Mouse (Mus musculus) hindbrain, embryonic 11.5 days (tissue): ENCODE measurements around the gene Mast4. TPM values are rescaled to one million over a fixed set of nuclear protein-coding genes. Genes with fewer than 3 reads are reported as not detected.

Experiments used
- ATAC-seq: fragments of 200-750 bp; cut with Nextera tagmentation; 2 replicates; pipeline ENCODE4 v1.8.0; 2017; ENCODE audit warnings: mild to moderate bottlenecking, moderate TSS enrichment, moderate library complexity; ENCODE audit not compliant: low FRiP score
- DNase-seq: peaks from one replicate; pipeline ENCODE4 v3.0.0-alpha.2; 2015; ENCODE audit warnings: low spot score
- H3K27ac ChIP-seq: fragments of 300-500 bp; sonication (generic); 2 replicates; pipeline ENCODE4 v1.5.1; 2014; ENCODE audit warnings: mild to moderate bottlenecking, low read depth, low read length
- H3K27me3 ChIP-seq: fragments of 300-500 bp; sonication (generic); 2 replicates; pipeline ENCODE4 v1.6.1; 2014; ENCODE audit warnings: mild to moderate bottlenecking, low read length, moderate library complexity, mixed read lengths; ENCODE audit not compliant: control insufficient read depth, insufficient read depth
- H3K36me3 ChIP-seq: fragments of 300-500 bp; sonication (generic); 2 replicates; pipeline ENCODE4 v1.6.1; 2014; ENCODE audit warnings: mild to moderate bottlenecking, low read length, moderate library complexity, mixed read lengths; ENCODE audit not compliant: control insufficient read depth, insufficient read depth
- H3K4me1 ChIP-seq: fragments of 300-500 bp; sonication (generic); replicated peaks from 2 replicates; pipeline ENCODE4 v1.6.1; 2014; ENCODE audit warnings: low read length, mixed read lengths; ENCODE audit not compliant: control insufficient read depth, insufficient read depth
- H3K4me2 ChIP-seq: fragments of 300-500 bp; sonication (generic); replicated peaks from 2 replicates; pipeline ENCODE4 v1.6.1; 2014; ENCODE audit warnings: mild to moderate bottlenecking, low read depth, low read length
- H3K4me3 ChIP-seq: fragments of 300-500 bp; sonication (generic); 2 replicates; pipeline ENCODE4 v1.5.1; 2014; ENCODE audit warnings: low read depth, low read length
- H3K9ac ChIP-seq: fragments of 300-500 bp; sonication (generic); 2 replicates; pipeline ENCODE4 v1.6.1; 2014; ENCODE audit warnings: low read depth, low read length
- H3K9me3 ChIP-seq: fragments of 300-500 bp; sonication (generic); 2 replicates; pipeline ENCODE4 v1.6.1; 2016; ENCODE audit warnings: low read length; ENCODE audit not compliant: control insufficient read depth
- WGBS: fragments of 180-500 bp; shearing (Covaris S2); extraction: QIAGEN DNeasy Blood & Tissue Kit; methylation state at CpG from one replicate; pipeline ENCODE4 v1.1.7; 2014; 5-methylcytosine and 5-hydroxymethylcytosine counted together
- polyA plus RNA-seq: library from polyadenylated mRNA; unstranded; fragments of >200 nt; fragmentation: Nextera tagmentation; extraction: Ambion mirVana; gene quantifications from 2 replicates; pipeline ENCODE4 v1.2.1, GENCODE M21; 2014

Gene Mast4
- polyA plus RNA-seq, 1 experiment from 2014 or later = 26.9 TPM

DNA sequence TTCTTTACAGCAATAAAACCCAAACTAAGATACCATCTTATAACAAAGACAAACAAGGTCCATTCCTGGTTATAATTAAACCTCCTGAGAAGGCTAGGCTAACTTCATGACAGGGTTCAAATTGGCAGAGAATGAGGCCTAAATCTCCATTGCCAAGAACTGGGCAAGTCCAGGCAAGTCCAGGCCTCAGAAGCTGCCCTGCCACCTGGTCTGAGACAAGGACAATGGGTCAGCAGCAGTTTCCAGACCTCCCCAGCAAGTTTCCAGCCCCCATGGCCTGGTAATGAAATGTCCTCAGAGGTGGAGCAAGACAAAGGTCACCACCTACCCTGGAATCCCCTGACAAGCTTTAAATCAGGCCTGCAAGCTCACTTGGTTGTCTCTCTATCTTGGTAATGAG lies 419.5 kb downstream of the Mast4 start:
- Histone ChIP-seq H3K36me3 (no peaks in the 10 kb centered on the region), H3K4me2 (no peak overlapping the region), H3K27me3 (no peaks in the 10 kb centered on the region), H3K27ac (no peak overlapping the region), H3K9me3 (no peaks in the 10 kb centered on the region), H3K4me1 (no peaks in the 10 kb centered on the region), H3K9ac (no peak overlapping the region), H3K4me3 (no peak overlapping the region)
- ATAC-seq = no peak
- DNase-seq = no peak

- no peak overlapping the region for H3K27ac ChIP-seq
- no peak overlapping the region for H3K4me2 ChIP-seq
- no peaks in the 10 kb centered on the region for H3K9me3 ChIP-seq
- no peak for ATAC-seq
- no peak for DNase-seq
- no peaks in the 10 kb centered on the region for H3K36me3 ChIP-seq
- H3K4me3 ChIP-seq = no peak overlapping the region
- 92% methylated on average over 2 of the region's 2 CpGs for WGBS
- no peak overlapping the region for H3K9ac ChIP-seq
- no peaks in the 10 kb centered on the region for H3K4me1 ChIP-seq
- H3K27me3 ChIP-seq = no peaks in the 10 kb centered on the region
Observed at GRCm38 (mm10) chr13:102913919-102914318, 420.4 kb downstream of the Mast4 start.

GRCm38 (mm10) chr13:102912867-102913266 lies 421.4 kb downstream of the Mast4 start:
- no peak overlapping the region for H3K9ac ChIP-seq
- 78% methylated on average over 12 of the region's 12 CpGs for WGBS
- H3K4me1 ChIP-seq = no peaks in the 10 kb centered on the region
- DNase-seq (no peak), ATAC-seq (no peak)
- H3K4me2 ChIP-seq = no peak overlapping the region
- H3K4me3 ChIP-seq = no peak overlapping the region
- H3K9me3 ChIP-seq = no peaks in the 10 kb centered on the region
- H3K36me3 ChIP-seq = no peaks in the 10 kb centered on the region
- H3K27me3 ChIP-seq = no peaks in the 10 kb centered on the region
- no peak overlapping the region for H3K27ac ChIP-seq

GRCm38 (mm10) chr13:102909654-102910418 lies 424.5 kb downstream of the Mast4 start:
- Histone ChIP-seq H3K9ac (no peak overlapping the region), H3K27ac (no peak overlapping the region), H3K9me3 (no peaks in the 10 kb centered on the region), H3K4me1 (no peaks in the 10 kb centered on the region), H3K4me3 (no peak overlapping the region), H3K36me3 (no peaks in the 10 kb centered on the region), H3K27me3 (no peaks in the 10 kb centered on the region), H3K4me2 (no peak overlapping the region)
- DNase-seq (no peak), ATAC-seq (no peak)
- WGBS = 90% methylated on average over 5 of the region's 5 CpGs

DNA sequence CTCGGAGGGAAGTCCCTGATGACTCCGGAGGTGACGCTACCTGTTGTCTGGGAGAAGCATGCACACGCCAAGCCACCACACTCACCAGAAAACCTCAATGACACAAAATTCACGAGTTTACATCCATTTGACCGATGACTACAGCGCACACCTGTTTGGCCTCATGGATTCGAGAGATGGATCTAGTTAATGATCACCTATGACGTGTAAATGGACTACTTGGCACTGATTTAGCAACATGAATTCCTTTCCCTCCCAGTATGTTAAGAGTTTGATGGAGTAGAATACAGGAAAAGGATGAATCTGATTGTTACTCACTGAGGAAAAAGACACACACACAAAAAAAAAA lies 427.7 kb downstream of the Mast4 start:
- H3K9ac ChIP-seq = peak overlapping the region; percentile 54
- WGBS = 9% methylated on average over 9 of the region's 9 CpGs
- H3K27ac ChIP-seq = no peak overlapping the region
- no peaks in the 10 kb centered on the region for H3K27me3 ChIP-seq
- no peaks in the 10 kb centered on the region for H3K36me3 ChIP-seq
- H3K4me1 ChIP-seq = no peaks in the 10 kb centered on the region
- ATAC-seq = peak; percentile 46; the same call in 1 of the 2 replicates
- H3K4me2 ChIP-seq = peak overlapping the region; percentile 55
- peak overlapping the region; percentile 43 for H3K4me3 ChIP-seq
- H3K9me3 ChIP-seq = no peaks in the 10 kb centered on the region
- DNase-seq = no peak

- DNase-seq (peak; percentile 80), ATAC-seq (peak; percentile 97)
- H3K4me2 ChIP-seq = peak overlapping the region; percentile 55
- no peaks in the 10 kb centered on the region for H3K27me3 ChIP-seq
- peak overlapping the region; percentile 6 for H3K27ac ChIP-seq
- H3K4me1 ChIP-seq = no peaks in the 10 kb centered on the region
- 0% methylated on average over 16 of the region's 16 CpGs for WGBS
- no peaks in the 10 kb centered on the region for H3K9me3 ChIP-seq
- H3K9ac ChIP-seq = peak overlapping the region; percentile 54
- H3K36me3 ChIP-seq = no peaks in the 10 kb centered on the region
- H3K4me3 ChIP-seq = peak overlapping the region; percentile 43
Observed at GRCm38 (mm10) chr13:102906004-102906660, 428.2 kb downstream of the Mast4 start.

DNA sequence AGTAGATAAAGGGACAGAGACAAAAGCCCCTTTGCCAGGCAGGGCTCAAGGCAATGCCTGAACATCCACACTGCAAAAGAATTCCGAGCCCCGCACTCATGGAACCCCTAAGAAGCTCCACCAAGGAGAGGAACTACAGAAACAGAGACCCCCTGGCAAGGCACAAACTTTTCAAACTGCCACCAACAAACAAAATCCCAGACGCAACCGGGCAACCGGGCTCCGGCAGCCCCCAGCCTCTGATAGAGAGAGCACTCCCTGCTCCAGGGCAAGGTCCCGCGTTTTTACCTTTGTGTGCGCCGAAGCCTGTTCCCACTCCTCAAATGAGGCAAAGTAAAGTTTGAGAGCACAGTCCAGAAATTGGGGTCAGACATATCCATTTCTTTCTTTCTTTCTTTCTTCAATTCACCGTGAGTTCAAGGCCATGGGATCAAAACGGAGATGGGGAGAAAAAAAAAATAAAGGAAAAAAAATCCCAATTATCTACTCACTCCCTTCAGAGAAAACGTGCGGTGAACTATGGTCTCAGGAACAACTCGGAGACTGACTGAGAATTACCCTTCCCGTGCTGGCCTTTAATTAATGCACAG lies 428.8 kb downstream of the Mast4 start:
- no peaks in the 10 kb centered on the region for H3K9me3 ChIP-seq
- H3K4me3 ChIP-seq = peak overlapping the region; percentile 43
- peak overlapping the region; percentile 55 for H3K4me2 ChIP-seq
- H3K27ac ChIP-seq = peak overlapping the region; percentile 6; the same call in 1 of the 2 replicates
- H3K4me1 ChIP-seq = no peaks in the 10 kb centered on the region
- ATAC-seq (no peak), DNase-seq (peak; percentile 55)
- under 1% methylated on average over 16 of the region's 16 CpGs for WGBS
- H3K9ac ChIP-seq = peak overlapping the region; percentile 54
- H3K27me3 ChIP-seq = no peaks in the 10 kb centered on the region
- H3K36me3 ChIP-seq = no peaks in the 10 kb centered on the region

DNA sequence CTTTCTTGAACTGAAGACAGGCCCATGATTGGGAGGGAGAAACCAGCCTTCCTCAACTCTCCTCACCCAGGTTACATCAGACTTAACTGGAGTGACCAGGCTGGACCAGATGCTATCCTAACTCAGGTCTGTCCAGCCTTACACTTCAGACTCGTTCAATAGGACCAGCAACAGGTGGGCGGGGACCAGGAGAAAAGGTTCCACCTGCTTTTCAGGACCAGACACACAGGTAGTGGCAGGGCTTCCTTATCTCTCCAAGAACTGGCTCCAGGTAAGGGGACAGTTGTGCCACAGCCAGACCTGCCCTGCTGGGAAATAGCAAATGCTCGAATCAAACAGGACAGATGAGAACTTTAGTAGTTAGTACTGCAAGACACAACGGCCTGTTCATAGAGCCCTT lies 430.6 kb downstream of the Mast4 start:
- Histone ChIP-seq H3K4me3 (no peak overlapping the region), H3K27ac (no peak overlapping the region), H3K4me1 (no peaks in the 10 kb centered on the region), H3K36me3 (no peaks in the 10 kb centered on the region), H3K9ac (no peak overlapping the region), H3K27me3 (no peaks in the 10 kb centered on the region), H3K4me2 (no peak overlapping the region), H3K9me3 (no peaks in the 10 kb centered on the region)
- 87% methylated on average over 4 of the region's 4 CpGs for WGBS
- ATAC-seq (no peak), DNase-seq (no peak)

- Histone ChIP-seq H3K4me1 (no peaks in the 10 kb centered on the region), H3K9me3 (no peaks in the 10 kb centered on the region), H3K4me3 (no peak overlapping the region), H3K27me3 (no peaks in the 10 kb centered on the region), H3K4me2 (no peak overlapping the region), H3K27ac (no peak overlapping the region), H3K9ac (no peak overlapping the region), H3K36me3 (no peaks in the 10 kb centered on the region)
- 70% methylated on average over 7 of the region's 7 CpGs for WGBS
- ATAC-seq (no peak), DNase-seq (no peak)
Observed at GRCm38 (mm10) chr13:102902123-102902522, 432.2 kb downstream of the Mast4 start.
